Mouse (Mus musculus): ENCODE data around the gene Zfp583.

Gene Zfp583

DNA sequence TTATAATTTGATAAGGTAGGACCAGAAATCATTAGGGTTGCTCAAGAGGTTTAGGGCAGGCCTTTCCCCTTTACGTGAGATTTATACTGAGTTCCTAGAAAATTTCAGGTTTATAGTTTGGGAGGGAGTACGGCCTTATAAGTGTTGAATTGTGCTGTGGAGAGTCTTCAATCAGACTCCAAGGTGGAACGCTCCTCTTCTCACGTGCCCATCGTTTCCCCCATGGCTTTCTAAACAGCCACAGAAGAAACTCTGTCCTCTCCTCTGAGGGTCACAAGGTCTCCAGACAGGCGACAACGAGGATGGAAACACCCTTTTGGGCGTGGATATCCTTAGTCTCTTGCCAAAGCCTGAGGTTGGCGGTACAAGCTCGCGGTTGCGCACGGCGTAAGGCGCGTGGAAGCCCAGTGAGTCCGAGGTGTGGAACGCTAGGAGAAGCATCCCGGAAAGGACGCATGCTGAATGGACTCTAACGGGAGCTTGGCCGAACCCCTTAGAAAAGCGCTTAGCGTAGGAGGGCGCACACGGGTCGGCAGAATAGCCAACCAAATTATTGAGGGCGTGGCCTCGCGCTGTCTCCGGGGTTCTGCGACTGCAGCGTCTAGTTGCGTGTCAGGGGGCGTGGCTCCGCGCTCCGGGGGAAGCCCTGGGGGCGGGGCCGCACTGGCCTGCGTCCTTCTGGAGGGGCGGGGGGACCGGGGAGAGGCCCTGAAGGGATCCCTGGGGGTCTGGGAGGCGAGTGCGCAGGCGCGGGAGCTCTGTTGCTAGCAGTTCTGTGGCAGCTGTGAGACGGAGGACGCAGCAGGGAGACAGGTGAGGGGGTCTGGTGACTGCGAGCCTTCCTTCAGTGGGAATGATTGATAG is 45.0 kb downstream of the Zfp583 start, which contains the start of gene Zfp667:
Gene Zfp667 (plus strand): TSS at position 738 of the 864 bp plus-strand sequence.
- peak; percentile 99 for DNase-seq

- no peak for DNase-seq
Measured at GRCm38 (mm10) chr7:6285366-6285765, 45.7 kb downstream of the Zfp583 start.

DNA sequence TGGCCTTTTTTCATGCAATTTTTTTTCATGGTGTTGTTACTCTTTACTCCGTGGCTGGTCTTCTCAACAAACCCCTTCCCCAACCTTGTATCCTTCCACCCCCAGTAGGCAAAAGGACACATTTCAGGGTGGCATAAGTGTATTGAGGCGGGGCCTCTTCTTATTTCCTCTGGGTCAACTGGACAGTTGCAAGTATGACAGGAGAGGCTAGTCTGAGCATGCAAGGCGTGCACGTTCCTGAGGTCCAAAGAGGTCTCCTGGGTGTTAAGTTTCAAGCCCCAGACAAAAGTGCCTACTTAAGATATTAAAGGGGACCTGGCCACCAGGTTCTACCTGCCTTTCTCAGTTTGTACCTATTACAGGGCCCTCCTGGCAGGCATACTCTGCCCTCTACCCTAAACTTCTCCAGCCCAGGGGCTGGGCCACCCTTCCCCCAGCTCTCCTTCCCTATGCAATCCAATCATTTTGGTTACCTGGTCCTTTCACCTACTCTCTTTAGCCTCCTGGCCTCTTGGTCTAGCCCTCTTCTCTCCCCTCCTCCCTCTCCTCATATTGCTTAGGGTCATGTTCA is 46.6 kb downstream of the Zfp583 start:
- no peak for DNase-seq

GRCm38 (mm10) chr7:6283451-6284075 is 47.5 kb downstream of the Zfp583 start:
- peak; percentile 79 for DNase-seq

DNA sequence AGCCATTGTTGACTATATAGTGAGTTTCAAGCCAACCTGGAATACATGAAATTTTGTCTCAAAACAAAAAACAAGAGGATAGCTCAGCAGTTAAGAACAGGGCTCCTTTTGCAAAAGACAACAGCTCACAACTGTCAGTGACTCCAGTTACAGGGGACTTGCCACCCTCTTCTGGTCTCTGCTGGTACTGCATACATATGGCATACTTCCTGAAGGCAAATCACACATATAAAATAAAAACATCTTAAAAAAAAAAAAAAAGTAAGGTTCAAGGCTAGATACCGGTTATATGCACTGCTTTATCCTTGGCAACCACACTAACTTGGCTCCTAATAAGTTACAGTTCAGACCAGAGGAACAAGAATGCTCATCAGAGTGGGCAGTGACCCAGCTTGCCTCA is 48.3 kb downstream of the Zfp583 start:
- DNase-seq = peak; percentile 85

- DNase-seq = no peak
Measured at GRCm38 (mm10) chr7:6277906-6278305, 53.2 kb downstream of the Zfp583 start.

GRCm38 (mm10) chr7:6265695-6266094 is 65.4 kb downstream of the Zfp583 start:
- no peak for DNase-seq

Data from right cerebral cortex, postnatal 14 days (tissue).